Mouse (Mus musculus) T-helper 1 cell (primary cell): ENCODE data around the gene Mgat2.

Experiments
- in situ Hi-C: fragments of 300-600 bp; cut with MboI, MseI; formaldehyde crosslinking; loops from one replicate; pipeline ENCODE4 v1.15.1; 2025; ENCODE audit warnings: high pct_unique_total_duplicates

The Mgat2 gene

GRCm38 (mm10) chr12:69177526-69177925 is 6.4 kb upstream of the Mgat2 start:
- in situ Hi-C loops: loop anchor here (25.0 kb wide), 2 partner anchors 410 to 1785 kb away; partner anchors contain the start of genes Psma3 and Vcpkmt

- in situ Hi-C loops: loop anchor here (25.0 kb wide), 2 partner anchors 408 to 1783 kb away; partner anchors contain the start of genes Psma3 and Vcpkmt
These were observed 4.6 kb upstream of the Mgat2 start for GRCm38 (mm10) chr12:69179371-69179770.

GRCm38 (mm10) chr12:69181800-69182199 is 2.2 kb upstream of the Mgat2 start:
- in situ Hi-C loops: loop anchor here (25.0 kb wide), 2 partner anchors 406 to 1781 kb away; partner anchors contain the start of genes Psma3 and Vcpkmt

- in situ Hi-C loops: loop anchor here (25.0 kb wide), 2 partner anchors 403 to 1778 kb away; partner anchors contain the start of genes Psma3 and Vcpkmt
These were observed 662 bp downstream of the Mgat2 start for GRCm38 (mm10) chr12:69184342-69185295.

- in situ Hi-C loops: loop anchor here (25.0 kb wide), 2 partner anchors 402 to 1777 kb away; partner anchors contain the start of genes Psma3 and Vcpkmt
These were observed 1.4 kb downstream of the Mgat2 start for GRCm38 (mm10) chr12:69185371-69185770.

- in situ Hi-C loops: loop anchor here (25.0 kb wide), 2 partner anchors 400 to 1775 kb away; partner anchors contain the start of genes Psma3 and Vcpkmt
These were observed 3.0 kb downstream of the Mgat2 start for GRCm38 (mm10) chr12:69186811-69187471.

GRCm38 (mm10) chr12:69190074-69190473 is 6.1 kb downstream of the Mgat2 start:
- in situ Hi-C loops: loop anchor here (25.0 kb wide), 2 partner anchors 397 to 1772 kb away; partner anchors contain the start of genes Psma3 and Vcpkmt

GRCm38 (mm10) chr12:69190522-69190921 is 6.6 kb downstream of the Mgat2 start:
- in situ Hi-C loops: loop anchor here (25.0 kb wide), 2 partner anchors 397 to 1772 kb away; partner anchors contain the start of genes Psma3 and Vcpkmt

- in situ Hi-C loops: loop anchor here (25.0 kb wide), 2 partner anchors 396 to 1771 kb away; partner anchors contain the start of genes Psma3 and Vcpkmt
These were observed 7.4 kb downstream of the Mgat2 start for GRCm38 (mm10) chr12:69191396-69191795.

- in situ Hi-C loops: loop anchor here (25.0 kb wide), 2 partner anchors 395 to 1770 kb away; partner anchors contain the start of genes Psma3 and Vcpkmt
These were observed 8.7 kb downstream of the Mgat2 start for GRCm38 (mm10) chr12:69192637-69193036.

- in situ Hi-C loops: loop anchor here (25.0 kb wide), 2 partner anchors 391 to 1766 kb away; partner anchors contain the start of genes Psma3 and Vcpkmt
These were observed 12.8 kb downstream of the Mgat2 start, which contains the start of gene Gm49383 for GRCm38 (mm10) chr12:69196444-69197377. Gene Gm49383, minus strand, starts transcription at chr12:69197104.

GRCm38 (mm10) chr12:69197378-69198163 is 13.6 kb downstream of the Mgat2 start:
- in situ Hi-C loops: loop anchor here (25.0 kb wide), 2 partner anchors 390 to 1765 kb away; partner anchors contain the start of genes Psma3 and Vcpkmt

- in situ Hi-C loops: loop anchor here (25.0 kb wide), 2 partner anchors 389 to 1764 kb away; partner anchors contain the start of genes Psma3 and Vcpkmt
These were observed 14.2 kb downstream of the Mgat2 start, which contains the start of gene Dnaaf2 for GRCm38 (mm10) chr12:69198164-69198535. Gene Dnaaf2, minus strand, starts transcription at chr12:69198429.

- in situ Hi-C loops: loop anchor here (25.0 kb wide), 2 partner anchors 388 to 1763 kb away; partner anchors contain the start of genes Psma3 and Vcpkmt
These were observed 15.0 kb downstream of the Mgat2 start for GRCm38 (mm10) chr12:69198985-69199384.

GRCm38 (mm10) chr12:69204052-69204833 is 20.3 kb downstream of the Mgat2 start, which contains the start of gene Gm49384:
Gene Gm49384, minus strand, starts transcription at chr12:69204267.
- in situ Hi-C loops: no loop called here

GRCm38 (mm10) chr12:69207396-69207795 is 23.4 kb downstream of the Mgat2 start:
- in situ Hi-C loops: no loop called here

- in situ Hi-C loops: no loop called here
These were observed 24.0 kb downstream of the Mgat2 start for GRCm38 (mm10) chr12:69207926-69208325.

- in situ Hi-C loops: no loop called here
These were observed 24.6 kb downstream of the Mgat2 start for GRCm38 (mm10) chr12:69208520-69208919.
